Mouse (Mus musculus): ENCODE results near the gene Fancl.

- TF ChIP-seq CTCF (IDR thresholded peaks at IDR 0.05; ENCODE audit: low read depth) (no peak), EP300 (IDR thresholded peaks at IDR 0.05; ENCODE audit: low read depth) (no peak)
These were observed 63.9 kb downstream of the Fancl start for GRCm38 (mm10) chr11:26449789-26450188.
